Mouse (Mus musculus) testis, adult 2 months (tissue): Measurements from ENCODE around the gene Topors. TPM values are rescaled to one million over a fixed set of nuclear protein-coding genes. Genes with fewer than 3 reads are reported as not detected.

Experiments used
- H3K27ac ChIP-seq: fragments of 200-500 bp; 2 replicates; pipeline ENCODE4 v1.5.1; 2012; ENCODE audit warnings: low read depth, low read length; ENCODE audit not compliant: control insufficient read depth, insufficient read depth
- H3K27me3 ChIP-seq: fragments of 200-500 bp; 2 replicates; pipeline ENCODE4 v1.6.1; 2012; ENCODE audit warnings: mild to moderate bottlenecking, low read length, moderate library complexity; ENCODE audit not compliant: control insufficient read depth, insufficient read depth
- H3K36me3 ChIP-seq: fragments of 200-500 bp; 2 replicates; pipeline ENCODE4 v1.6.1; 2012; ENCODE audit warnings: mild to moderate bottlenecking, low read length; ENCODE audit not compliant: control insufficient read depth, insufficient read depth
- H3K4me1 ChIP-seq: fragments of 200-500 bp; 2 replicates; pipeline ENCODE4 v1.6.1; 2012; ENCODE audit warnings: low read length; ENCODE audit not compliant: control insufficient read depth, insufficient read depth
- H3K4me3 ChIP-seq: fragments of 200-500 bp; 2 replicates; pipeline ENCODE4 v1.5.1; 2012; ENCODE audit warnings: low read depth, mild to moderate bottlenecking, low read length, moderate library complexity, mixed read lengths; ENCODE audit not compliant: control insufficient read depth
- CTCF ChIP-seq: fragments of 200-500 bp; IDR thresholded peaks from 2 replicates; pipeline ENCODE4 v1.5.1; 2012; ENCODE audit warnings: low read depth, mild to moderate bottlenecking, inconsistent platforms, low read length, moderate library complexity; ENCODE audit not compliant: control insufficient read depth, insufficient read depth, insufficient replicate concordance
- POLR2A ChIP-seq: fragments of 200-500 bp; IDR thresholded peaks from 2 replicates; pipeline ENCODE4 v1.6.1; 2012; ENCODE audit warnings: low read depth, mild to moderate bottlenecking, inconsistent platforms, low read length, moderate library complexity; ENCODE audit not compliant: control insufficient read depth
- polyA plus RNA-seq: library from polyadenylated mRNA; depleted of rRNA; stranded (reverse); fragments of >200 nt; gene quantifications from 2 replicates; pipeline ENCODE4 v1.2.3, GENCODE M21; 2012; rRNA removed

Gene Topors
- 10.9 and 13.9 TPM in 2 replicates for polyA plus RNA-seq

DNA sequence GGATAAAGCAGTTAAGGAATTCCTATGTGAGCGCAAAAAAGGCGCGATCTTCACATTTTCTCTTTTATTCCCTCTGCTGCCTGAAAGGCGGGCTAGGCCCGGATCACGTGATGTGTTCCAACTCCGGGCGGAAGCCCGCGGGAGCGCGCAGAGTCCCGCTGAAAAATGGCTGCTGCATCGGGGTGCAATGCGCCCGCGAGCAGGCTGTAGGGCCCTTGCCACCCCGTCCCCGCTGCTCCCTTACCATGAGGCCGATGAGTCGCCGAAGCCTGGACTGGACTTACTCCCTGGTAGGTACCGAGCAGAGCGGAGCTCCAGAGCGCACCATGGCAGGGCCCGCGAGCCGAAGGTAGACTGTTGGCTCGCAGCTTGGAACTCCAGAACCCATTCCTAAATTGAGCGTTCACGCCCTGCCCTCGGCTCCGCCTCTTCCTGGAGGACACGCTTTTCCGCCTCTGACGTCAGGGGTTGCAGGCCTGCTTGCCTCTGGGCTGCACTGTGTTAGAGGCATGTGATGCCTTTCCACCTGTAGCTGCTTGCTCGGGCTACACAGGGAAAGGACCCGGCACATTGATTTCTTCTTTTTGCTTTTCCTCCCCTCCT, at the start of gene Topors, which contains the start of gene Smim27:
Gene Topors, minus strand, starts transcription at position 421 of the 603 bp plus-strand sequence.
Gene Smim27, plus strand, starts transcription at position 150 of the 603 bp plus-strand sequence.
- H3K36me3 ChIP-seq, result no peaks in the 10 kb centered on the region; the same call in 1 of the 2 replicates
- H3K4me1 ChIP-seq, result peaks cover 11% of the 10 kb centered on the region
- H3K27ac ChIP-seq, result peak within 1 kb of the TSS; percentile 98
- TF ChIP-seq POLR2A (peak; percentile 97), CTCF (no peak)
- H3K4me3 ChIP-seq, result peak within 1 kb of the TSS; percentile 96
- no peaks in the 10 kb centered on the region for H3K27me3 ChIP-seq

GRCm38 (mm10) chr4:40317404-40317803, 47.8 kb upstream of the Topors start:
- H3K27ac ChIP-seq, result no peak overlapping the region
- no peak for TF ChIP-seq CTCF
- TF ChIP-seq POLR2A, result no peak
- H3K36me3 ChIP-seq, result no peaks in the 10 kb centered on the region
- peaks cover 4% of the 10 kb centered on the region; the same call in 1 of the 2 replicates for H3K4me1 ChIP-seq
- no peak overlapping the region for H3K4me3 ChIP-seq
- H3K27me3 ChIP-seq, result no peaks in the 10 kb centered on the region

GRCm38 (mm10) chr4:40313026-40313425, 43.4 kb upstream of the Topors start:
- H3K4me1 ChIP-seq, result peaks cover 6% of the 10 kb centered on the region; the same call in 1 of the 2 replicates
- H3K27me3 ChIP-seq, result no peaks in the 10 kb centered on the region

DNA sequence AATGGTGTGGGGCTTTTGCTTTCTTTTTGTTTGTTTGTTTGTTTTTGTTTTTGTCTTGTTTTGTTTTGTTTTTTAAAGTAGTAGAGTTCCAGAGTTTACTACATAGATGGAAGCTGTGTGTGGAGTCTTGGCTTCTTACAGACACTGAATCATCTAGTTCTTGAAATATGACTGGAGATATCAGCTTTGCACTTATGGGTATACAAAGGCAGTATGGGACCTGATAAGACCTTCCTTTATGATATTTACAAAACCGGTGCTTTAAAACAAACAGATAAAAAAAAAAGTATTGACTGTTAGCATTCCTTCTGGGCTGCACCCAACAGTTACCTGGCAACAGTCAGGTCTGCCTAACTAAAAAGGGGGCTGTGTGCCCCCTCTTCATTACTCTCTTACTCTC, 42.6 kb upstream of the Topors start:
- no peaks in the 10 kb centered on the region for H3K36me3 ChIP-seq
- no peak for TF ChIP-seq CTCF
- no peak for TF ChIP-seq POLR2A
- H3K27ac ChIP-seq, result no peak overlapping the region

More at GRCm38 (mm10) chr4:40313026-40313425, 43.4 kb upstream of the Topors start:
- Histone ChIP-seq H3K27ac (no peak overlapping the region), H3K36me3 (no peaks in the 10 kb centered on the region), H3K4me3 (peak overlapping the region; percentile 57; the same call in 1 of the 2 replicates)
- TF ChIP-seq POLR2A, result no peak
- TF ChIP-seq CTCF, result no peak

DNA sequence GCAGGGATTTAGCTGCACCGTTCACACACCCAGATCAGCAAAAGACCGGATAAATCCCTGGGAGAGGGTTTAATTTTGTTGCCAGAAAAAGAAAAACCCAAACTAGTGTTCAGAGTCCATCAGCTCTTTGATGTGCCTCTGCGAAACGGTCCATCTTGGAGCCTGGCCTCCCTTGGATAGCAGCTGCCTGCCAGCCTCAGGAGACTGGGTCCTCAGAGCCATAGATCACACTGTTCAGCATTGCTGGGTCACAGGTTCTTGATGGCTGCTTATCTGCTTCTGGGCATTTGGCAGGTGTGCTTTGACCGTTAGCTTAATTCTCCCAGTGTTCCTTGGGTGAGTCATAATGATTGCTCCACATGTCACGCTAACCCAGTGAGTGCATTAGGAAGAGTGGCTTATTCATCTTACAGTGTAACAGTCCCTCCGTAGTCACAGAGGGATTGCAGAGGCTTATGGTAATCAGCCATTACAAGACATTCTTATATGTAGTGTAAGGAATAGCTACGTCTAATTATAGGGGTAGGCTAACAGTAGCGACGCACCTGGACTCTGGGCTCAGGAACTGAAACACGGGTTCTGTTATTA, 41.2 kb upstream of the Topors start:
- Histone ChIP-seq H3K4me1 (peaks cover 6% of the 10 kb centered on the region; the same call in 1 of the 2 replicates), H3K4me3 (no peak overlapping the region), H3K36me3 (no peaks in the 10 kb centered on the region), H3K27me3 (no peaks in the 10 kb centered on the region), H3K27ac (no peak overlapping the region)
- TF ChIP-seq CTCF, result no peak
- TF ChIP-seq POLR2A, result no peak

More for the DNA sequence above, 42.6 kb upstream of the Topors start:
- H3K4me1 ChIP-seq, result peaks cover 6% of the 10 kb centered on the region; the same call in 1 of the 2 replicates
- no peaks in the 10 kb centered on the region for H3K27me3 ChIP-seq
- no peak overlapping the region for H3K4me3 ChIP-seq

- Histone ChIP-seq H3K4me3 (no peak overlapping the region), H3K36me3 (no peaks in the 10 kb centered on the region), H3K27ac (no peak overlapping the region), H3K27me3 (no peaks in the 10 kb centered on the region), H3K4me1 (peaks cover 6% of the 10 kb centered on the region; the same call in 1 of the 2 replicates)
- TF ChIP-seq CTCF (no peak), POLR2A (no peak)
Observed at GRCm38 (mm10) chr4:40309682-40310081, 40.0 kb upstream of the Topors start.

DNA sequence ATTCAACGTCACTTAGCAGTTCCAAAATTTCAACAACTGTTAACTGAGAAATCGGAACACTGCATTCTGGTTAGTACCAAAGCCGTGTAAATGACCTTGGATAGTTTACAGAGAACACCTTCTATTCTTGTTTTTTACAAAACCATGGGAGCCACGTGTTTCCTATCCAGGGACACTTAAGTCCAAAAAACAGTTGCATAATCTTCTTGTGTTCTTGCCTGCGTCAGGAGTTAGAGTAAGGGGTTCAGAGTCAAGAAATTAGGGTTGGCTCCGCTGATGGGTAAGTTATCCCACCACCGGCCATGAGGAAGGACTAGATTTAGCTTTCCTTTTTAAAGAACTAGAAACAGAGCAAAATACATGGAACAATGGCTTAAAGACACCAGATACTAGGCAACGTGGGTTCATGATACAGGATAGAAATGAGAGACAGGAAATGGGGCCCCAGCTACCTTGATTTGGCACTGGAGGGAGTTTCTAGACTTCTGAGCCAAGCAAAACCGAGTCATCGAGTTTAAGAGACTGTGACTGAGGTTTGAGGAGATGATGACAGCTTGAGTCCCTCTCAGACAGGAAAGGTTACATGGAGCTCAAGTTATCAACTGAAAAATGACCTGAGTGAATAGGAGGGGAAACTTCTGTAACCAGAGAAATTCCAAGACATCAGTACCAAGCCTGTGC, 32.9 kb upstream of the Topors start:
- Histone ChIP-seq H3K27me3 (no peaks in the 10 kb centered on the region), H3K36me3 (no peaks in the 10 kb centered on the region), H3K27ac (no peak overlapping the region), H3K4me1 (peaks cover 15% of the 10 kb centered on the region), H3K4me3 (no peak overlapping the region)
- no peak for TF ChIP-seq POLR2A
- TF ChIP-seq CTCF, result no peak
